Mouse (Mus musculus) ZHBTc4 (cell line): ENCODE data around the gene Fnbp1.

Experiments
- DNase-seq: peaks from one replicate; pipeline ENCODE4 v3.0.0-alpha.2; 2011; ENCODE audit warnings: low read depth, low spot score

Gene Fnbp1

DNA sequence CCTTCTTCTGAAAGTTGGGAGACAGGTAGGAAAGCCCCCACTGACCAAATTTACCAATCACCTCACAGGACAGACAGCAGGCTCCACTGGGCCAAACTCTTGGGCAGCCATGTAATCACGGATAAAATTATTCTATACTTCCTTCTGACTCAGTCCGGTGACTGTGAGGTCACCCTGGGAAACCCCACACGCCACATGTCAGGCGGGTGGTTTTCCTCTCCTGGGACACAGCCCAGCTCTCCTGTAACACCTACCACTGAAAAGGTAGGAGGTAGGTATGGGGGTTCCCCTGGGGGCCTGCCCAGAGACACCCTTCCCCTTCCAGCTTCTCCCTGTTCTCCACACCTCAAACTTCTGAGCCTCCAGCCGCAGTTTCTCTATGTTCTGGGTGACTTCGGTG lies 105.0 kb downstream of the Fnbp1 start:
- DNase-seq = no peak

DNA sequence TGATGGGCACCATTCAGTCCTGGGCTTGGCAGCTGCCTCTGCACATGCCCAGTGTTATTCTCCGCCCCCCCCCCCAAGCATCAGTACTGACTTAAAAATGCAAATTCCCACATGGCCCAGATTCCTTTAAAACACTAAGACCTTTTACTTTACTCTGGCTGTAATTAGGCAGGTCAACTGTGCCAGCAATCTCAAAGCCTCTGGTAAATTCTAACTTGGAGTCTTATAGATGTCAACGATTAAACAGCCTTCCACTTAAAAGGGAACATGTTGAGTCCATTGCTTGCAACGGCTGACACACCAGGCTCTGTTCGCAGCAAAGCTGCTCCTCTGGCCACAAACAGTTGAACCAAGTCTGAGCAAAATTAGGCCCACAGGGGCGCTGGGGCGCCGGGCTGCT lies 109.8 kb downstream of the Fnbp1 start:
- DNase-seq = no peak

DNA sequence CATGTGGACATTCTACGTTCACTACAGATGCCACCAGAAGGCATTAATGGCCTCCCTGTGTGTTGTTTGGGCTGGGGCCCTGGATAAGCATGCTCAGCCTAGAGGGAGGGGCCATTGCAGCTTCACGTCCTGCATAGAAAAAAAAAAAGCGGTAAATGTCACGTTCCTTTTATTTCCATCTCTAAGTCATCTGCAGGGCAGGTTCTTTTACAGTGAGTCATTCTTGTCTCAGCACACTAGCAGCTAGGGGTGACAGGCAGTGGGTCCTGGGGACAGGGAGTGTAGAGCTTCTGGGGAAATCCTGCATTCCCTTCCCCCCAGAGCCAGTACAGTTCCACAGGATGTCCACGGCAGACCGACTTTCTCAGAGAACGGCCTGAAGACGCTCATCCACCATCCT lies 115.2 kb downstream of the Fnbp1 start:
- DNase-seq = no peak

DNA sequence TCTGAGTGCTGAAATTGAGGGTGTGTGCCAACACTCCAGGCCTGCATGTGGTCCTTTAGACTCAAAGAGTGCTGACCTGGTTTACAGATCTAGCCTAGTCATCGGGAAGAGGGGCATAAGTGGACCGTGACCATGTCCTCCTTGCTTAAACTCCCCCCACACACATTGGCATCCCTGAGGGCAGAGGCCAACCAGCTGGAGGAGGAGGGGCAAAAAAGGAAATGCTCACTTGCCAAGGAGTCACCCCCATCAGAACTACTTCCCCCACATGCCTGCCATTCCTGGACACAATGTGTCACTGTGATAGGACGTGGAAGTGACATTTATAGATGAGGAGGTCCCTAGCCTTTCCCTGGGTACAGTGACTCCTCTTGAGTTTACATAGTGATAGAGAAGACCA lies 116.3 kb downstream of the Fnbp1 start:
- DNase-seq = no peak

DNA sequence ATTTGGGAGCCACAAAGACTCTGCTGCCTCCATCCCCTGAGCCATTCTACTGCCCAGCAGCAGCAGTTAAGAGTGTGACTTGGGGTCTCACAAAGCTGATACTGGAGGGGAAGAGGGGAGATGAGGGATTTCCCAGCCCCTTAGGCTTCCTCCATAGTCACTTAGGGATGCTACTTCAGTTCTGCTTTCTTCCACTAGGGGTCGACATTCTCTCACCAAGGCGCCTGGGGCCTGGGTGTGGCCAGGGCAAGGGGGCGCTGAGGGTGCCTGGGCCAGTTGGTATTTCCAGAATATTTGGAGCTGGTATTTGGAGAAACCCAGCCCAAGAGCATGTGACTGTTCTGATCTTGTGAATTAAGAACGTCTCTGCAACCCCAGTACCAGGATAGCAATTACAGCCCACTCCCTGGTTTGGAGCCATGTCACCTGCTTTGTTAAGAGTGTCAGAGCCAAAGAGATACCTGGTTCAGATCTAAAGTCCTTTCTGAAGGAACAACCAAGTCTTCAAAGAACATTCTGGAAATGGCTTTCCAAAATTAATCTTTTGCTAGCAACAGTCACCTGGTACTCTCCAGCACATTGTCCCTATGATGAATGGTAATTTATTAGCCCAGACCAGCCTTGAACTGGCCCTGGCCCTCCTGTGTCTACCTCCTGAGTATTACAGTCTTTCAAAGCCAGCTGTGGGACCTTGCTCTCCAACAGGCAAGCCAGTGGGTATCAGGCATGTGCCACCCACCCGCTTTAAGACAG lies 117.0 kb downstream of the Fnbp1 start:
- peak; percentile 82 for DNase-seq

DNA sequence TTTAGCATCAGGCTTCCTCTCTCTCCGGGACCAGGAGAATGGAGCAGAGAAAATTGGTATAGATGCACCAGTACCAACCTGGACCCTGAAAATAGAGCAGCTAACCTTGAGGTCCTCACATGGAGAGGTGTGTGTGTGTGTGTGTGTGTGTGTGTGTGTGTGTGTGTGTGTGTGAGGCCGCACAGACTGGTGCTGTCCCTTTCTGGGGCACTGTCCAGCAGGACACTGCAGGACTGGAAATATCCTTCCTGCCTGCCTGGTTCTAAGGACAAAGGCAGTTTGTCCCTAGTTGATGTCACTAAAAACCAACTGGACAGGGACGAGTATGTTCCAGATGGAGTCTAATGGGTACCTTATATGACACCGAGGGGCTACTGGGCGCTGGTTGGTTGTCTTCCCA lies 117.9 kb downstream of the Fnbp1 start:
- DNase-seq = no peak

DNA sequence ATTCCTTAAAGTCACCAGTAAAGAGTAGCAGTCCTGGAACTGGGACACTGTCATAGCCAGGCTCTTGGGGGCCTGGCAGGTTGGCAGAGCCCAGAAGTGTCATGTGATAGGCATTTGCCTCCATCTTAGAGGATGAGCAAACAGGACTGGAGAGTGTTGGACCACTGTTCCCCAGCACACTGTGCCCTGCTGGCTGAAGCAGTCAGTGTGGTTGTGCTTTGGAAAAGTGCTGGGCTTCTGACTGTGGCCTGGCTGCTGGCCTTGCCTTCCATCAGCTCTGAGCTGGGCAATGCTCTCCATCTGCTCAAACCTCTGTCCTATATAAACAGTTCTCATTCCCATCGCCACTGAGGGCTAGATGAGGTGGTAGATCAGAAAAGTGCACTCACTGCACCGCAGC lies 121.6 kb downstream of the Fnbp1 start:
- DNase-seq = no peak

DNA sequence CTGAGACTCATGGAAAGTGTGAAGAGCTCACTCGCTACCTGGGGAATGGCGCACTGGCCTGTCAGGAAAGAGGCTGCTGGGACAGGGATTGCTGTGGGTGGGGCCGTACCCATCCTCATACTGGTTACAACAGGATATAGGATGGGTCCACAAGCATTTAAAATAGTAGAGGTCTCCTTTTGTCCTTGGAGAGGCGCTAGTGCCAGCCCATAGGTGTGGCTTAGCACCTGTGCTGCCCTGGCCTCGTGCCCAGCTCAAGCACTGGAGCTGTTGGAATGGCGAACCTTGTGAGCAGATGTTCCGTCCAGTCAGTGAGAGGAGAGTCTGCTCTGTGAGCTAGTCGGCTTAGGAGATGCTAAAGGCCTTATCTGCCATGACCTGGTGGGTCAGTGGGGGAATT lies 122.8 kb downstream of the Fnbp1 start:
- peak; percentile 65 for DNase-seq

DNA sequence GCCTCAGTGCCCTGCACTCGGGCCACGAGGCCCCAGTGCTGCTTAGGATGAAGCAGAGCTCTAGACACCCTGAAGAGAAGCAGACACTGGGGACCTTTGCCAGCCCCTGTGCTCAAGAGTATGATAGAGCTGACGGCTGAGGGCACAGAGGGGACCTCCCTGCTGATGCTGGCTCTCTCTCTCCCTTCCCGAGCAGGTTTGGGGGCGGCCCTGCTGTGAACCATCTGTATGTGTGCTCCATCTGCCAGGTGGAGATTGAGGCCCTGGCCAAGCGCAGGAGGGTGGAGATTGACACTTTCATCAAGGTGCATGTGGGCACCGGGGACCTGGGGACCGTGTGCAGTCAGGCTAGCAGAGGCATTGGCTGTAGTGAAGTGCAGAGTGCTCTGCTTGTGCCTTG lies 123.3 kb downstream of the Fnbp1 start:
- DNase-seq = no peak

DNA sequence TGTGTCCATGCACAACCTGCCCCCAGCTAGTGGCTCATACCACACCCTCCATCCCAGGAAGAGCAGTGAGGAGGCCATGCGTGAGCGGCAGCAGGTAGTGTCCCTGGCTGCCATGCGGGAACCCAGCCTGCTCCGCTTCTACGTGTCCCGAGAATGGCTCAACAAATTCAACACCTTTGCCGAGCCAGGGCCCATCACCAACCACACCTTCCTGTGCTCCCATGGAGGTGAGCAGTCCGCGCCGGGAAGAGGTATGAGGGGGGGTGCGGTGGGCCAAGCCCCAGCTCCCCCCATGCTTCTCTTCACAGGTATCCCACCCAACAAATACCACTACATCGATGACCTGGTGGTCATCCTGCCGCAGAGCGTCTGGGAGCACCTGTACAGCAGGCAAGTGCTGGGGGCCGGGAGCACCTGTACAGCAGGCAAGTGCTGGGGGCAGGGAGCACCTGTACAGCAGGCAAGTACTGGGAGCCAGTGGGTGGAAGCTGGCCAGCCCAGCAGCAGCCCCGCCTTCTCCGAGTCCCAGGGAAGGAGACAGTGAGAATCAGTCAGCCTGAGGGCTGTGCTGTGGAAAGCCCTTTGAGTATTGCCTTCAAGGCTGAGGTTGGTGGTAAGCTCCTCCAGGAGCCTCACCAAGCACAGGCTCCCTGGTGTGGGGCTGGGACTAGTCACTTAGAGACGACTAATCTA lies 124.0 kb downstream of the Fnbp1 start:
- DNase-seq = no peak

DNA sequence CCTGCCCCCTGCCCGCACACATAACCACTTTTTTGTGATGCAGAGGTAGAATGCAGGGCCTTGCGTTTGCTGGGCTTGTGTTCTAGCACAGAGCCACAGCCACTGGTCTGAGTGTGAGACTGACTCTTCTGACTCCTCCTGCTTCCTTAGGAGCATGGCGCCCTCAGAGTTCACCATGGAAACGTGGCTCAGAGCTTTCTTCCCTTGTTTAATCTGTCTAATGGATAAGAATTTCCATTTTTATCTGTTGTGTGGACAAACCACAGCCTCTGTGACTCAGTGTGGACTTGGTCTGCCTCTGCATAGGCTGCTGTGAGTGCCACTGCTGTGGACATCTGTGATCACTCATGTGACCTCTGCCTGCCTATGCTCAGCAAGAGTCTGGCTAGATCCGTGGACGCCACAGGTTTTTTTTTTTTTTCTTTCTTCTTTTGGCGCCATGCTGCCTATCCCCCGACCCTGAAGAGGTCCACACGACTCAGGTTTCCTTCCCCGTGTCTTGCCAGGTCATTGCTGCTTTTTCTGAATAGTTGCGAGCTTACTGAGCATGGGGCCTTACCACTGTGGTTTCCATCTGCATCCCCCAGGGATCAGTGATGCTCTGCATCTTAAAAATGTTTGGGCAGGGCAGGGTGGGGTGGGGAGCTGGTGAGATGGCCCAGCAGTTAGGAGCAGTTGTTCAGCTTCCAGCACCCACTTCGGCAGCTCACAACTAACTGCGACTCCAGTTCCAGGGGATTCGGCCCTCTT lies 128.3 kb downstream of the Fnbp1 start:
- no peak for DNase-seq

DNA sequence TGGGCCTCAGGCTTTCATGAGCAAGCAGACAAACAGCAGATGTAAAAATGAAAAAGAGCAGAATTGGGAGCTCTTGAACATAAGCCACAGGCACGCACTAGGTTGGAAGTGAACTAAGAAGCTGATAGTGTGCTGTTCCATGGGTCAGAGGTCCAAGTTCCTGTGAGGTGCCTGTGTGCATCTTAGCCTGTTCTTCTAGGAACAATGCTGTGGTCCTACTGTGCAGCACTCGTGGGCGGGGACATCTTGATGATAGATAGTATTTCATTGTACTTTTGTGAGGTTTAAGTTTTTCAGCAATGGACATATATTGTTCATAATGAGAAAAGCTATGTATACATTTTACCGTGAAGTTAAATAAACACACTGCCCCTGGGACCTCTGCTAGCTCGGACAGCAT lies 134.6 kb downstream of the Fnbp1 start:
- no peak for DNase-seq

DNA sequence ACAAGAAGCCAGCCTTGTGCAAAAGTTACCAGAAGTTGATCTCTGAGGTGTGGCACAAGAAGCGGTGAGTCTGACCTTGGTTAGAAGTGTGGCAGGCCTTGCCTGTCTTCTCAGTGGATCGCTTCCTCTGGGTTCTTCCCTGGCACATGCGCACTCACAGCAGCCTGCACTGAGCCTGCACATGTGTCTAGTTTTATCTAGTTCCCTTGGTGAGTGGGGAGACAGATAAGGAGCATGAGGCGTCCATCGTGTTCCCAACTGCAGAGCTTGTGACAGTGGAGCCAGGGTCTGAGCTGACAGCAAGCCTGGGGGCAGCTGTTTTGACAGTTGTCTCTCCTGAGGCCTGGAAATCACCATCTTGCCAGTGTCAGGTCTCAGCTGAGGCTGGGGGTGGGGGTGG lies 135.4 kb downstream of the Fnbp1 start:
- peak; percentile 51 for DNase-seq

DNA sequence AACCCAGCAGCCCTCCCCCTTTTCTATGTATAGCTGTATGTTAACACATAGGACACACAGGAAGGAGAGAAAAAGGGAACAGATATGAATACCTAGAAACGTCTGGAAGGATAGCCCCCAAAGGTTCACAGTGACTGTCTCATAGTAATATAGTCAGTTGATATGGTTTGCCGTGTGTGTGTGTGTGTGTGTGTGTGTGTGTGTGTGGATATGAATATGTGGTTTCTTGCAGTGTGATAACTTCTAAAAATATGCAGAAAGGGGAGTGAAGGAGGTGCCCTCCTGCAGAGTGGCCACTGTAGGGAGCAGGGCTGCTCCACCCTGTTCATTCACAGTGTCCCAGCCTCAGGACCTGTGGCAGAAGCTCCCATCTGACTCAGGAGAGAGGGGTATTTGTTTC lies 136.4 kb downstream of the Fnbp1 start:
- DNase-seq = no peak

DNA sequence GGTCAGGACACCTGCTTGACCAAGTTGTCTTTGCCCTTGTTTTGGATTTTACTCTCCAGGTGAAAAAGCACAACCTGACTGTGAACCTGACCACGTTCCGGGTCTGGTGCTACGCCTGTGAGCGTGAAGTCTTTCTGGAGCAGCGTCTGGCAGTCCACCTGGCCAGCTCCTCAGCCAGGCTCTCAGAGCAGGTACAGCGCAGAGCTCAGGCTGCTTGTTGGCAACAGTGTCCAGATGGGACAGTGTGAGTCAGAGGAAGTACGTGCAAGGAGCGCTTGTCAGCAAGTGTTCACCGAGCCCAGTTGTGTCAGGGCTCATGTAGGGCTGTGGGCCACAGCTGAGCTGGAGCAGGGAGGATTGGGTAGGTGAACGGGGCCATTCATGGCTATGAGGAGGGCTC lies 139.0 kb downstream of the Fnbp1 start:
- no peak for DNase-seq

DNA sequence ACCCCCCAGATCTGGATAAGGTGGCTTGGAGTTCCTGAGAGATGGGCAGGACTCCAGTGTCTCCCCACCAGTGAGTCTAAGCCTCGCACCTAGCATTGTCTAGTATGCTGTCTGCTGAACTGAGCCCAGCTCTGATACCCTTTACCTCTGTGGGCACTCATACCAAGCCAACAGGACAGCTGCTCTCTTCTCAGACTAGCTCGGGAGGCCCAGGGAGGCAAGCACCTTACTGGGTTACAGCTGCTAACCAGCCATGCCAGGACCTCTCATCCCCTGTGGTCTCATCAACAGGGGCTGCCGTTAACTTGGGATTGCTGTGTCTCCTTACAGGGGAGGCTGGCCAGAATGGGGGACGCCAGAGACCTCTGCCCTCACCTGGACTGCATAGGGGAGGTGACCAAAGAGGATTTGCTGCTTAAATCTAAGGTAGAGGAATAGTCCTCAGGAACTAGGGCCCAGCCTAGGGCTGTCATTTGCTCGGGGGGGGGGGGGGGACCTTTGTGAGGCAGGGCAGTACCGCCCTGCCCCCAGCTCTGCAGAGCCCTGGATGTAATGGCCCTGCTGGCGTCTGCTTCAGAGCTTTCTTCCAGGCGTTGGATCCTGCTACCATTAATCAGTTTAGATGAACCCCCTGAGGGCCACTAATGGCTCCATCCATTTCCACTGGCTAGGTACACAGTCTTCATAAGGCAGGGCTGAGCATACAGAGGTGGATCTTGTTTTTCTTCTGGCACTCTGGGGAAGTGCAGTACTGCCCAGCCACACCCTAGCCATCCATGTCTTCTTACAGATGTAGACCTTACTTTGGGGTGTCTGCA lies 143.2 kb downstream of the Fnbp1 start:
- no peak for DNase-seq

DNA sequence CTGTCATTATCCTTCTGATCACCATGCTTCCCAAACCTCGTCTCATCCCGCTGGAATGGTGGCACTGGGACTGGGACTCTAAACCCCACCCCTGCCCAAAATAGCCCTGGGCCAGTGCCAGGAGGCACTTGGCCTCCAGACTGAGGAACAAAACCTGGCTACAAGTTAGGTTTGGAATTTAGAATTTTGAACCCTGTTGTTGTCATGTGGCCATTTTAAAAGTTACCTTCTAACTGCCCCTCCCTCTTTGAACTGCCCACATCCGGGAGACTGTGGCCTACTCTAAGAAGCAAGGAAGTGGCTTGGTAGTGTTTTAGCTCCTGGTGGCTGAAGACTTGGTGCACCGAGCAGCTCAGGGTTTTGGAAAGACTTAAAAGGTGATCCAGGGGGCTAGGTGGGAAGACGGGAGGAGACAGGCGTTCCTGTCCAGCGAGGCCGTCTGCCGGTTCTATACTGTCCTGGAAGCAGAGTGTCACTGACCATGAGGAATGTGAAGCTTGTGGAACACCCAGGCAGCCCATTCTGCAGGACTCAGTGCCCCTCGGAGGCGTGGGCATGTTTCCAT lies 146.3 kb downstream of the Fnbp1 start:
- DNase-seq = no peak

DNA sequence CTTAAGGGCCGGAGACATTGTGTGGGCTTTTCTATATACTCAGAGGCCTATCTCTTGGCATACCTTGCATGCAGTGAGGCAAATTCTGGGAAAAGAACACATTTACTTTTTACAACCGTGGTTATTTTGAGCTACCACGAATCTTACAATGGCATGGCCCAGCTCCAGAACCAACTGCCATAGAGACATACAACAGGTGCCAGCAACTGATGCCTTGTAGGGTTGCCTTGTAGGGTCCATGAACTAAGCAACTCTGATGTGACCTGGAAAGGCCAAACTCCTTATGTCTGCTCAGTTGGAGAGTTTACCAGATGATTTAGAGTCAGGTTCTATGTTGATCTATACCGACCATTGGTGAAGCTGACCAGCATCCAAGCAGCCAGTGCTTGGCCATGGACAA lies 147.0 kb downstream of the Fnbp1 start:
- DNase-seq = no peak

DNA sequence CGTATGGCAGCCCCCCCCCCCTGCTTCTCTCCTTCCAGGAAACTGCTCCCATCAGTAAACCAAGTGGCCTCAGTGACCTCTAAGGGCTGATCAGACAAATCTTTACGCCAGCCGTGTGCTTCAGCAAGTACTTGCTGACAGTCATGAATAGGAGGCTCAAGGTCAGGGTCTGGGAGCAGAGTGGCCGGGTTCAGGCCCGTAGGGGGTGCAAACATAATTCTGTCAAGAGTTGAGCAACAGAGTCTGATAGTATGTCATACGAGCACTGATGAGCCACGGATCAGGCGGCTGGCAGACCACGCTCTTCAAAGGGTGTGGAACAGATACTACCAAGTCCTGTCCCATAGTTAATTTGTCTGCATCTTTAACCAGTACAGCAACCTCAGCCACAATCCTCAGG lies 151.6 kb downstream of the Fnbp1 start:
- DNase-seq = peak; percentile 34

DNA sequence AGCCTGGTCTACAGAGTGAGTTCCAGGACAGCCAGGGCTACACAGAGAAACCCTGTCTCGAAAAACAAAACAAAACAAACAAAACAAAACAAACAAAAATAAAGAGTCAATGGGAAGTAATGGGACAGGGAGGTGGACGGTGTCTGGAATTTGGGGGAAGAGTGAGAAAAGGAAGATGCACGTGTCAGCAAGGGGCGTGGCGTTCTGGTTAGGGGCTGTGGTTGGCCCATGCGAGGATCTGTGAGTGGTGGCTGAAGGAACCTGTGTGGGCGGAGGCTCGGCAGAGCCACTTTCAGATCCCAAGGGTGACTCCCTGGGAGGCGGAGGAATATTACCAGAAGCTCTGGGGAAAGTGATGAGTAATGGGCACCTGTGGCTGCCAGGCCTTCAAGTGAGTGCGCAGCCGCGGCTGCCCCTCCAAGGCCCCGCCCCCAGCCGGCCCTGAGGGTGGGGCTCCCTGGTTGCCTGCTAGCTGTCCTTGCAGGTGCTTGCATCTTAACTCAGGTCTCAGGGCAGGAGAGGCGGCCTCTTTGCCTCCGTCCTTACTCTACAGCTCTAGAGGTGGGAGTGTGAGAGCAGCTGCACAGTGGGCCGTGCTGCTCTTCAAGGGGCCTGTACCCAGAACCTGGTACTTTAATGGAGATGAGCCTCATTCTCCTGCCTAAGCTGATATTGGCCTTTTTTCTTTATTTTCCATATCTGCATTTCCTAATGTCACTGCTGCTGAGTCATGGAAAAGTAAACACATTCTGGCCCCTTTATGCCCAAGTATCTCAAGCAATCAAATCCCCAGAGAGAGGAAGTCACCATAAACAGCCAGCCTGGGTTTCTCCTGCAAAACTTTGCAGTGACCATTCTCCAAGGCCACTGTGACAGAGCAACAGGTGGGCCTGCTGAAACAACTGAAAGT lies 156.4 kb downstream of the Fnbp1 start:
- peak; percentile 96 for DNase-seq

DNA sequence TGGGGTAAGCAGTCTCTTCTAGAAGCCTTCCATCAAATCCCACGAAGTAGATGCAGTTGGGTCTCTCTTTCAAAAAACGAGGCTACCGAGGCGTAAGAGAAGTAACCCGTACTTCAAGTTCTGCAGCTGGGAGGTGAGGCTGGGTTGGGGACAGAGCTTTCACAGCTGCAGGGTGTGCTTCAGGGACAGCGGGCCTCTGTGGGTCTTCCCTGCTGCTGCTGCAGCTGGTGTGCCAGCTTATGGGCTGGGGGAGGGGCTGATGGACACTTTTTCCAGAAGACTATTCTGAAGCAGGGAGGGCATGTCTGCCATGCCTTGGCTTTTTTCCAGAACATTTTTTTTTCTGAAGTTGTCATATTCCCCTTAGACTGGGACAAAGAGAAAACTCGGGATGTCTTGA lies 158.8 kb downstream of the Fnbp1 start:
- no peak for DNase-seq
